Mouse (Mus musculus) neutrophil, adult 83 days (primary cell): ENCODE data around the gene Ube2d1. TPM values are rescaled to one million over a fixed set of nuclear protein-coding genes. Genes with fewer than 3 reads are reported as not detected.

ENCODE experiments used
- total RNA-seq, 2 experiments: library from RNA; stranded (reverse); gene quantifications; one replicate each; pipeline ENCODE4 v1.2.4; 2023

The Ube2d1 gene
- 10 to 100 TPM; 17.5 to 18.2 TPM for total RNA-seq

GRCm38 (mm10) chr10:71285126-71285580 lies at the start of gene Ube2d1:
Gene Ube2d1, minus strand, starts transcription at chr10:71285262.

GRCm38 (mm10) chr10:71238240-71238554 lies 46.9 kb downstream of the Ube2d1 start, which contains the start of gene Tfam:
Gene Tfam, minus strand, starts transcription at chr10:71238280.

Other genes with a start within 250 kb of the Ube2d1 start
- under 1 TPM; 0.24 to 0.26 TPM for gene Bicc1, start 125.6 kb downstream of the Ube2d1 start, total RNA-seq
- gene Tfam, start 47.0 kb downstream of the Ube2d1 start, total RNA-seq, result 10 to 100 TPM; 14.6 to 17.7 TPM
- 10 to 100 TPM; 14.2 to 15.3 TPM for gene Cisd1, start 59.7 kb upstream of the Ube2d1 start, total RNA-seq
- gene Ipmk, start 62.5 kb upstream of the Ube2d1 start, total RNA-seq, result 10 to 100 TPM; 66.6 to 75.6 TPM